Mouse (Mus musculus) forebrain, embryonic 15.5 days (tissue): ENCODE data around the gene Sirt7. TPM values are rescaled to one million over a fixed set of nuclear protein-coding genes. Genes with fewer than 3 reads are reported as not detected.

Experiments used
- ATAC-seq: fragments of 200-750 bp; cut with Nextera tagmentation; replicated peaks from 2 replicates; pipeline ENCODE4 v1.8.0; 2017; ENCODE audit warnings: mild to moderate bottlenecking, moderate TSS enrichment, moderate library complexity
- H3K27ac ChIP-seq: fragments of 300-500 bp; sonication (generic); replicated peaks from 2 replicates; pipeline ENCODE4 v1.5.1; 2015; ENCODE audit warnings: mild to moderate bottlenecking, inconsistent platforms
- H3K27me3 ChIP-seq: fragments of 300-500 bp; sonication (generic); 2 replicates; pipeline ENCODE4 v1.6.1; 2015; ENCODE audit warnings: inconsistent platforms
- H3K36me3 ChIP-seq: fragments of 300-500 bp; sonication (generic); 2 replicates; pipeline ENCODE4 v1.6.1; 2015; ENCODE audit warnings: mild to moderate bottlenecking, inconsistent platforms
- H3K4me1 ChIP-seq: fragments of 300-500 bp; sonication (generic); 2 replicates; pipeline ENCODE4 v1.6.1; 2015; ENCODE audit warnings: inconsistent platforms
- H3K4me2 ChIP-seq: fragments of 300-500 bp; sonication (generic); replicated peaks from 2 replicates; pipeline ENCODE4 v1.6.1; 2015; ENCODE audit warnings: mild to moderate bottlenecking, inconsistent platforms
- H3K4me3 ChIP-seq: fragments of 300-500 bp; sonication (generic); 2 replicates; pipeline ENCODE4 v1.5.1; 2015; ENCODE audit warnings: mild to moderate bottlenecking, inconsistent platforms
- H3K9ac ChIP-seq: fragments of 300-500 bp; sonication (generic); replicated peaks from 2 replicates; pipeline ENCODE4 v1.6.1; 2015; ENCODE audit warnings: mild to moderate bottlenecking, inconsistent platforms
- H3K9me3 ChIP-seq: fragments of 300-500 bp; sonication (generic); 2 replicates; pipeline ENCODE4 v1.6.1; 2016; ENCODE audit warnings: inconsistent platforms
- WGBS: fragments of 180-500 bp; shearing (Covaris S2); methylation state at CpG from one replicate; pipeline ENCODE4 v1.1.7; 2015; ENCODE audit warnings: mixed read lengths; 5-methylcytosine and 5-hydroxymethylcytosine counted together
- polyA plus RNA-seq: library from polyadenylated mRNA; unstranded; fragments of >200 nt; fragmentation: Nextera tagmentation; extraction: Ambion mirVana; gene quantifications from 2 replicates; pipeline ENCODE4 v1.2.1, GENCODE M21; 2015

Sirt7 gene
- polyA plus RNA-seq, 1 experiment from 2014 or later, result 51.4 TPM

- H3K4me3 ChIP-seq, result no peak overlapping the region
- H3K4me1 ChIP-seq, result peaks cover 46% of the 10 kb centered on the region
- no peak for ATAC-seq
- no peak overlapping the region for H3K4me2 ChIP-seq
- H3K9ac ChIP-seq, result no peak overlapping the region
- peaks cover 36% of the 10 kb centered on the region for H3K36me3 ChIP-seq
- 88% methylated on average over 11 of the region's 11 CpGs for WGBS
- no peaks in the 10 kb centered on the region for H3K27me3 ChIP-seq
- no peak overlapping the region for H3K27ac ChIP-seq
- H3K9me3 ChIP-seq, result no peaks in the 10 kb centered on the region
Observed at GRCm38 (mm10) chr11:120626785-120627467, 1.9 kb upstream of the Sirt7 start.

- H3K27me3 ChIP-seq, result no peaks in the 10 kb centered on the region
- H3K27ac ChIP-seq, result peak overlapping the region; percentile 86
- H3K4me1 ChIP-seq, result peaks cover 25% of the 10 kb centered on the region
- H3K4me3 ChIP-seq, result peak overlapping the region; percentile 84
- ATAC-seq, result peak; percentile 91
- under 1% methylated on average over 53 of the region's 53 CpGs for WGBS
- H3K36me3 ChIP-seq, result peaks cover 58% of the 10 kb centered on the region
- H3K4me2 ChIP-seq, result peak overlapping the region; percentile 95
- peak overlapping the region; percentile 71 for H3K9ac ChIP-seq
- no peaks in the 10 kb centered on the region for H3K9me3 ChIP-seq
Observed at GRCm38 (mm10) chr11:120624680-120625111, 344 bp downstream of the Sirt7 start.

GRCm38 (mm10) chr11:120623961-120624679 is 920 bp downstream of the Sirt7 start:
- H3K4me1 ChIP-seq, result peaks cover 23% of the 10 kb centered on the region
- peak; percentile 49 for ATAC-seq
- H3K27ac ChIP-seq, result peak overlapping the region; percentile 86
- H3K4me3 ChIP-seq, result peak overlapping the region; percentile 84
- H3K36me3 ChIP-seq, result peaks cover 57% of the 10 kb centered on the region
- no peaks in the 10 kb centered on the region for H3K9me3 ChIP-seq
- H3K9ac ChIP-seq, result peak overlapping the region; percentile 71
- H3K4me2 ChIP-seq, result peak overlapping the region; percentile 95
- WGBS, result 12% methylated on average over 30 of the region's 30 CpGs
- no peaks in the 10 kb centered on the region for H3K27me3 ChIP-seq

- 89% methylated on average over 6 of the region's 6 CpGs for WGBS
- peaks cover 25% of the 10 kb centered on the region for H3K4me1 ChIP-seq
- ATAC-seq, result no peak
- no peak overlapping the region for H3K27ac ChIP-seq
- no peaks in the 10 kb centered on the region for H3K9me3 ChIP-seq
- no peaks in the 10 kb centered on the region for H3K27me3 ChIP-seq
- H3K4me3 ChIP-seq, result no peak overlapping the region
- no peak overlapping the region for H3K4me2 ChIP-seq
- H3K9ac ChIP-seq, result no peak overlapping the region
- peaks cover 60% of the 10 kb centered on the region for H3K36me3 ChIP-seq
Observed at GRCm38 (mm10) chr11:120622805-120623204, 2.2 kb downstream of the Sirt7 start.

- no peak overlapping the region for H3K27ac ChIP-seq
- peaks cover 32% of the 10 kb centered on the region for H3K4me1 ChIP-seq
- H3K27me3 ChIP-seq, result no peaks in the 10 kb centered on the region
- 97% methylated on average over 14 of the region's 14 CpGs for WGBS
- peaks cover 48% of the 10 kb centered on the region for H3K36me3 ChIP-seq
- no peak for ATAC-seq
- no peaks in the 10 kb centered on the region for H3K9me3 ChIP-seq
- no peak overlapping the region for H3K9ac ChIP-seq
- H3K4me3 ChIP-seq, result no peak overlapping the region
- H3K4me2 ChIP-seq, result no peak overlapping the region
Observed at GRCm38 (mm10) chr11:120620195-120620594, 4.8 kb downstream of the Sirt7 start.

GRCm38 (mm10) chr11:120618619-120619535 is 6.2 kb downstream of the Sirt7 start:
- Histone ChIP-seq H3K4me1 (peaks cover 24% of the 10 kb centered on the region), H3K9ac (no peak overlapping the region), H3K9me3 (no peaks in the 10 kb centered on the region), H3K4me2 (no peak overlapping the region), H3K27me3 (no peaks in the 10 kb centered on the region), H3K4me3 (peak overlapping the region; percentile 85; the same call in 1 of the 2 replicates), H3K36me3 (peaks cover 53% of the 10 kb centered on the region), H3K27ac (no peak overlapping the region)
- 95% methylated on average over 25 of the region's 25 CpGs for WGBS
- ATAC-seq, result no peak

- H3K4me3 ChIP-seq, result peak within 1 kb of the TSS; percentile 85
- H3K27me3 ChIP-seq, result no peaks in the 10 kb centered on the region
- peaks cover 46% of the 10 kb centered on the region for H3K36me3 ChIP-seq
- H3K9ac ChIP-seq, result peak within 1 kb of the TSS; percentile 86
- H3K9me3 ChIP-seq, result no peaks in the 10 kb centered on the region
- H3K27ac ChIP-seq, result peak within 1 kb of the TSS; percentile 81
- H3K4me1 ChIP-seq, result peaks cover 17% of the 10 kb centered on the region
- under 1% methylated on average over 56 of the region's 56 CpGs for WGBS
- ATAC-seq, result peak; percentile 93
- peak within 1 kb of the TSS; percentile 65 for H3K4me2 ChIP-seq
Observed at GRCm38 (mm10) chr11:120617519-120618112, 7.4 kb downstream of the Sirt7 start, which contains the start of gene Pcyt2. Pcyt2 (minus strand) TSS chr11:120617936.

- peaks cover 46% of the 10 kb centered on the region for H3K36me3 ChIP-seq
- peak overlapping the region; percentile 81 for H3K27ac ChIP-seq
- no peaks in the 10 kb centered on the region for H3K27me3 ChIP-seq
- 54% methylated on average over 4 of the region's 4 CpGs for WGBS
- H3K4me3 ChIP-seq, result peak overlapping the region; percentile 85
- H3K9me3 ChIP-seq, result no peaks in the 10 kb centered on the region
- no peak for ATAC-seq
- H3K4me1 ChIP-seq, result peaks cover 17% of the 10 kb centered on the region
- H3K9ac ChIP-seq, result peak overlapping the region; percentile 86
- H3K4me2 ChIP-seq, result peak overlapping the region; percentile 65
Observed at GRCm38 (mm10) chr11:120616617-120617294, 8.3 kb downstream of the Sirt7 start.

GRCm38 (mm10) chr11:120615606-120616203 is 9.3 kb downstream of the Sirt7 start:
- Histone ChIP-seq H3K36me3 (peaks cover 43% of the 10 kb centered on the region), H3K4me2 (no peak overlapping the region), H3K27ac (no peak overlapping the region), H3K4me1 (peaks cover 17% of the 10 kb centered on the region), H3K27me3 (no peaks in the 10 kb centered on the region), H3K9ac (no peak overlapping the region), H3K4me3 (0 out of 2 replicates have a peak overlapping the region, but pooled peaks have one; percentile 85), H3K9me3 (no peaks in the 10 kb centered on the region)
- ATAC-seq, result no peak
- 93% methylated on average over 11 of the region's 11 CpGs for WGBS

- H3K36me3 ChIP-seq, result peaks cover 43% of the 10 kb centered on the region
- H3K4me2 ChIP-seq, result no peak overlapping the region
- WGBS, result 93% methylated on average over 6 of the region's 6 CpGs
- no peaks in the 10 kb centered on the region for H3K9me3 ChIP-seq
- H3K4me1 ChIP-seq, result peaks cover 17% of the 10 kb centered on the region
- no peak for ATAC-seq
- H3K4me3 ChIP-seq, result no peak overlapping the region
- H3K27ac ChIP-seq, result no peak overlapping the region
- no peak overlapping the region for H3K9ac ChIP-seq
- H3K27me3 ChIP-seq, result no peaks in the 10 kb centered on the region
Observed at GRCm38 (mm10) chr11:120615167-120615566, 9.9 kb downstream of the Sirt7 start.

- Histone ChIP-seq H3K27ac (no peak overlapping the region), H3K4me2 (no peak overlapping the region), H3K27me3 (0 out of 2 replicates have a peak, but pooled peaks cover under 1% of the 10 kb centered on the region), H3K4me1 (peaks cover 17% of the 10 kb centered on the region), H3K4me3 (no peak overlapping the region), H3K9ac (no peak overlapping the region), H3K36me3 (peaks cover 38% of the 10 kb centered on the region), H3K9me3 (no peaks in the 10 kb centered on the region)
- 87% methylated on average over 8 of the region's 8 CpGs for WGBS
- no peak for ATAC-seq
Observed at GRCm38 (mm10) chr11:120613976-120614375, 11.1 kb downstream of the Sirt7 start.
